Mouse (Mus musculus): ENCODE measurements around the gene Klf14.

The Klf14 gene

DNA sequence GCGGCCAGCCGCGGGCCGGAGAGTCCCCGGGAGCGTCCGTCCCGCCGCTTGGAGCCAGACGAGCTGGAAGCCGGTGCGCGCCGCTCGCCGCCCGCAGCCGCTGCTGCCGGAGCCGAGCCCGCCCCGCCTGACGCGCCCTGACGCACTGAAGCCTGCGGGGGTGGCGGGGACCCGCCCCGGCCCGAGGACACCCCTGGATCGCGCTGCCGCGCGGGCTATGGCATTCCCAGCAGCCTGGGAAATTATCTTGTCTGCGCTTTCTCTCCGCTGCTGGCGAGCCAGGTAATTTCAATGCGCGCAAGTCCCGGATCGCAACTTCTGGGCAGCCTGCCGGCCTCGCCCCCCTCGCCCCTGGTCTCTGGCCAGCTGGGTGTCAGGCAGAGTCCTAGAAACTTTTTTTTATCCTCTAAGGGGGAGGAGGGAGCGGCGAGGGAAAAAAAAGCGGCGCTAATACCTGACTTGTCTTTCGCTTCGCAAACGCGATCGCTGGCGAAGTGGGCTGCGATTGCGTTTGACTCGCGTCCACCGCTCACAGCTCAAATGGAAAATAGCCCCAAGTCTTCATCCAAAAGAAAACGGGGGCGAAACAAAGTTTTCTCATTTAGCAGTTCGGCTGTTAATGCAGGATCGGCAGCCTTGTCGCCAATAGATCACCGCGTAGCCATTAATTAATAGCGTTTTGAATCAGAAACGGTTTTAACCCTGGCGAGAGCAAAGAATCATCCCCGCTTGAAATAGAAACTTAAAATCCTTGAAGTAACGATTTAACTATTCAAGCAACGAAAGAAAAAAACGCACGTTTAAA lies at the start of gene Klf14:
Gene Klf14 (minus strand): TSS at position 343 of the 805 bp plus-strand sequence.
- no peak for DNase-seq

DNA sequence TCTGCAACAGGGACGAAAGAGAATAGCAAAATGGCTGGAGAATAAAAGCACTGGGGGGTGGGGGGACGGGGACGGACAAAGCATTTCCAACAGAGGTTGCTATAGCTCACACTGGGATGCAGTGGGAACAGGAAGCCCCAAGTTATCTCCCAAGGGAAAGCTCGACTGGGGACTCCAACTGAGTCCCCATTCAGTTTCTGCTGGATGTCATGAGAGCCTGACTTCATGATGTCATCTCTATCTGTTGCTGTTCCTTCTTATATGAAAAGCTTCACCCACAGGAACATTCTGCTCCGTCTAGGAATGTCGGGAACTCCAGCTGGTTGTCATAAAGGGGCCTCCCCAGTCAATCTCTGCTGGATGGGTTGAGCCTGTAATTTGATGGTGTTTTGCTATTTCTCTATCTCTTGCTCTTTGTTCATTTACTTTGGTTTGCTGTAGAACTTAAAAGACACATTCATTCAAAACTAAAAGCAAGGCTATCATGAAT lies 47.3 kb upstream of the Klf14 start:
- no peak for DNase-seq

DNA sequence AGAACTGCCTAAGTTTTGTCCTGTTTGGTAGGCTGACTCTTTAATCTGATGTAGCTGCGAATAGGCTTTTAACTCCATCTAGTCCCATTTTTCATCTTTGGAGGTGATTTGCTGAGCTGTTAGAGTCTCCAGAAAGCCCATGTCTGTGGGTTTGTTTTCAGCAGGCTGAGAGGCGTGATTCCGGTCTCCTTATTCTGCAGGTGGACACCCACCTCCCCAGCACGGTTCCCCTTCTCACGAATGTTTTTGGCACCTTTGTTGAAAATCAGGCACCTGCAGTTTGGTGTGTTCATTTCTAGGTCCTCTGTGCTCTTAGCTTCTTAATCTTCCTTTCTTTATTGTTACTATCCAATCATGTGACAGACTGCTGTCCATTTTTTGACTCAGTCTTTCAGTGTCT lies 27.5 kb upstream of the Klf14 start:
- DNase-seq = no peak

DNA sequence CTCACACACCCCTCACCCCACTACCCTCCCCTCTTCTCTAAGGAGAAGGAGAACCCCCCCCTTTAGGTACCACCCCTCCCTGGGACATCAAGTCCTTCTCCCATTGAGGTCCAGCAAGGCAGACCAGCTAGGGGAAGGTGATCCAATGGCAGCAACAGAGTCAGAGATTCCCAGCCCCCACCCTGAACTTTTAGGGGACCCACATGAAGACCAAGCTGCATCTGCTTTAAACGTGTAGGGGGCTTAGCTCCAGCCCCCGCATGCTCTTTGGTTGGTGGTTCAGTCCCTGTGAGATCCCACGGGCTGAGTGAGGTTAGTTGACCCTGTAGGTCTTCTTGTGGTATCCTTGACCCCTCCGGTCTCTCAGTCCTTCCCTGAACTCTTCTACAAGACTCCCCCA lies 24.1 kb upstream of the Klf14 start:
- no peak for DNase-seq

GRCm38 (mm10) chr6:30982372-30982980 lies 23.6 kb upstream of the Klf14 start:
- DNase-seq = no peak

- no peak for DNase-seq
Measured at GRCm38 (mm10) chr6:30981351-30981750, 22.5 kb upstream of the Klf14 start.

DNA sequence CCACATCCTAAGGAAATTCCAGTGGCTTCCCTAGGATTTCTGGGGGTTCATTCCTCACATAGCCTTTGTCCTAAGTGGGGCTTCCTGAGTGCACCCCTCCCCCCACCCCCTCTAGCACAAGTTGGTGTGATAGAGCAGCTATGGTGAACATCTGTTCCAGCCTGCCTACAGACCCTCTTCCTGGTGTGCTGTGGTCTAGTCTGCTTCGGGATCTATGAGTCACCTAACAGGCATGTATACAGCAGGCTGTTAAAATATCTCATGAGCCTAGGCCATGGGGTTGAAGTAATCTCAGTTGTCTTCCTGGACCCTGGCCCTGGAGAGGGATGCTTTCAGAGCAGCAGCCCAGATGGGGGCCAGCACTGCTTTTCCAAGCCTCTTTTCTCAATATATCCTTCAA lies 19.7 kb upstream of the Klf14 start:
- no peak for DNase-seq

GRCm38 (mm10) chr6:30972121-30972520 lies 13.2 kb upstream of the Klf14 start:
- no peak for DNase-seq

DNA sequence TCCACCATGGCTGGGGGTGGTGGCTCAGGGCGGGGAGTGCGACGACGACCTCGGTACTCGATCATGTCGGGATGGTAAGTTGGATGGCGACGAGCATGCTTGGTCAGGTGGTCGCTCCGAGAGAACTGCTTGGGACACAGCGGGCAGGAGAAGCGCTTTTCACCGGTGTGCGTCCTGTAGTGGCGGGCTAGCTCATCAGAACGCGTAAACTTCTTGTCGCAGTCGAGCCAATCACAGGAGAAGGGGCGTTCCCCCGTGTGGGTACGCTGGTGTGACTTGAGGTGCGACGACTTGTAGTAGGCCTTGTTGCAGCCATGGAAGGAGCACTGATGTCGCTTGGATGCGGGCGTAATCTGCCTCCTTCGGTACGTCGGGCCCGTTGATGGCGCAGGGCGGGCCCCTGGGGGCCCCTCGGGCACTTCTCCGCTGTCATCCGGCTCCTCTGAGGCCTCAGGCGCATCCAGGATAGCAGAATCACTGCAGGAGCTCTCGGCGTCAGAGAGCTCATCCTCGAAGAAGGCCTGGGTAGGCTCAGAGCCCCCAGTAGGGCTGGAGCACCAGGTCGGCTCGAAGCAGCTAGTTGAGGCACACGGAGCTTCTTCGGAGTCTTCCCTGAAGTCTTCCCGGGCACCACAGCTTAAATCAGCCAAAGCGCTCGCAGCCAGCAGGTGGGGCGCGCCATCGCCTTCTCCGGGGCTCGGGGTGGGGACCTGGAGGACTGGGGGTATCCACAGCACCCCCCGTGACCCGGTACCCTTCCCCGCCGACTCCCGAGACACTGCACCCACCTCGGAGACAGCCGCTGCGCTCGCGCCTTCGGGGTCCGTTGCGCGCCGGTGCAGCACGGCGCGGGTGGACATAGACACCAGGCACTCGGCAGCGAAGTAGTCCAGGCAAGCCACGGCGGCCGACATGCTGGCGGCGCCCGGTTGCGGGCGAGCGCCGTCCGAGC lies 818 bp downstream of the Klf14 start:
- DNase-seq = peak in 1 of 2 experiments; percentile 8

DNA sequence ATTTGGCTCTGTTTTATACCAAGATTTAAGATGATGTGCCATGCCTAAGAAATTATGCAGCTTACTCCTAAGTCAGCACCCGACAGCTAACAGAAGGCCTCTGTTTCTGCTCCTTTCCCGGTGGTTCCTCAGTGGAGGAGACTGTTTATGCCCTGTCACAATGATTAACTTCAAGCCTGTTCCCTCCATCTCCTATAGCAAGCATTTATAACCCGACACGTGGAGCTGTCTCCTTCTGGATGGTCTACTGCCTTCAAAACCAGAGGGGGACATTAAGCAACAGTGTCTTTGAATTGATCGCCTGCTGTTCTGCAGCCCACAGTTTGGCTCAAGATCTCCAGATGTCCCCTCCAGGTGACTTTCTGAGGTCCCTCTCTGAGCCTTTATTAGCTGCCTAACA lies 19.6 kb downstream of the Klf14 start:
- no peak for DNase-seq

DNA sequence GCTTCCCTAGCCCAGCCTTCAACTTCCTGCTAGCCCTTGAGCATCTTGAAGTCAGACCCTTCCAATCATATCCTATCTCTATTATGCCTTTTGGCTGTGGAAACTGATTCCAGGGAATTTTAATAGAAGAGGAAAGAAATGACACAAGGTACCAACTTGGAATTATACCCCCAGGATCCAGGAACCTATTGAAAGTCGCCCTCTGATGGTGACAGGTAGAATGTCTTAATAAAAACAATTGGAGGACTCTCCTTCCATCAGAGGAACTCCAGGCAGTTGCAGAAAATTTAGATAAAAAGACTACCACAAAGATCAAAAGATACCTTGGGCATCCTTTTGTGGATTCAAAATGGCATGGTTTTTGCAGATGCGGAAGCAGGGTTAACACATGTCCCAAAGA lies 36.1 kb downstream of the Klf14 start:
- no peak for DNase-seq

DNA sequence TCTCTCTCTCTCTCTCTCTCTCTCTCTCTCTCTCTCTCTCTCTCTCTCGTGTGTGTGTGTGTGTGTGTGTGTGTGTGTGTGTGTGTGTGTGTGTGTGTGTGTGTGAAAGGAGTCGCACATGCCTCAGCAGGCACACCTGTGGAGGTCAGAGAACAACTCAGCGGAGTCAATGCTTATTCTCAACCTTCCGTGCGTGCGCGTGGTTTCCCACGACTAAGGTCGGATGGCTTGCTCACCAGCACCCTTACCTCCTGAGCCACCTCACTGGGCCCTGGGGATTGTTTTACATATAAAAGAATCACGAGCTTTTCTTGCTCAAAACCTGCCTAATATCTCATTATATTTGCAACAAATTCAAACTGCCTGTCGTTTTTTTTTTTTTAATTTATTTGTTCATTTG lies 37.1 kb downstream of the Klf14 start:
- DNase-seq = no peak

- no peak for DNase-seq
Measured at GRCm38 (mm10) chr6:30920834-30921675, 37.8 kb downstream of the Klf14 start.

DNA sequence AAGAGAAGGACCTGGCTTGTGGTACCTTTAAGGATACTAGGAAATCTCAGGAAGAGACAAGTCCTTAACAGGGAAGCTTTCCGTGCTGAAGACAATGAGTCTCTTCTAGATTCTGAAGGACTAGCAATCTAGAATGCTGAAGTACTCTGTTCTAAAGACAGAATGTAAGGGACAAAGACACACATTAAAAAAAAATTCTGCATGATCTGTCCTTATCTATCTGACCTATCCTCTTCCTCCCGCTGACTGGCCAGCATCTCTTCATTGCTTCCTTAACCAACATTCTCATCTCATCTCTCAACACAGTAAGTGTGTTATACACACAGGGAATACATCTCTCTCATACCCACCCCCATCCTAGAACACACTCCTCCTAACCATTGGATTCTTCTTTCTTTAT lies 43.4 kb downstream of the Klf14 start, which contains the start of gene Tsga13:
Gene Tsga13 (minus strand): TSS at position 101 of the 400 bp plus-strand sequence.
- DNase-seq = no peak

GRCm38 (mm10) chr6:30907970-30908369 lies 50.9 kb downstream of the Klf14 start:
- no peak for DNase-seq
